Mouse (Mus musculus) cerebellum, adult 2 months (tissue): Measurements from ENCODE around the gene Rrm1.

ENCODE experiments used
- CTCF ChIP-seq: fragments of 200-500 bp; IDR thresholded peaks from 2 replicates; pipeline ENCODE4 v1.5.1; 2011; ENCODE audit warnings: low read depth, mild to moderate bottlenecking, control low read depth, low read length, moderate library complexity, borderline replicate concordance; ENCODE audit not compliant: insufficient read depth
- POLR2A ChIP-seq: fragments of 200-500 bp; IDR thresholded peaks from 2 replicates; pipeline ENCODE4 v1.6.1; 2011; ENCODE audit warnings: low read length, control low read depth, borderline replicate concordance; ENCODE audit not compliant: insufficient read depth

DNA sequence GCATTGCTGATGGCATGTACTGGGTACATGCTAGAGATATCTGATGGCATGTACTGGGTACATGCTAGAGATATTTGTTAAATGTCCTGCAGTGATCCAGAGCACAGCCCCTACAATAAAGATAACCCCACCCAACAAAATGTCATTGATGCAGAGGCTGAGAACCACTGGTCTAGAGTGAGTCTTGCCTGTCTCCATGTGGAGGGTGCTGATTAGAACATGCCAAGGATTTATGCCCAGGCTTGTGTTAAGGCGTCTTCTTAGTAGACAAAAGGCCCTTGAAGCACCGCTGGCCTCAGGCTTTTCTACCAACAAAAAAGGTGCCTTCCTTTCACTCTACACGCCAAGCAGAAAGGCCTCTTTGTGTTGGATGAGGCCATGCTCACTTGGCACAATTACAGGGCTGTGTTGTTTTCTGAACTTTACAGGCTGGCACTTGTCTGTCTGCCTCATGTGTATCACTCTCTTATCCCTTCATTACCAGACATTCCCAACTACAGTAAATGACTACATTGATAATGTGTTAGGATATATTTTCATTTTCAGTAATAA lies 42.2 kb upstream of the Rrm1 start:
- no peak for TF ChIP-seq CTCF
- no peak for TF ChIP-seq POLR2A
